Mouse (Mus musculus) spleen, postnatal 36 days (tissue): ENCODE measurements around the gene Rab34.

ENCODE experiments used
- DNase-seq, 2 experiments: peaks; one replicate each; pipeline ENCODE4 v3.0.0; 2022; ENCODE audit warnings: low spot score in 2 of 2, mixed read lengths in 1 of 2

Gene Rab34

DNA sequence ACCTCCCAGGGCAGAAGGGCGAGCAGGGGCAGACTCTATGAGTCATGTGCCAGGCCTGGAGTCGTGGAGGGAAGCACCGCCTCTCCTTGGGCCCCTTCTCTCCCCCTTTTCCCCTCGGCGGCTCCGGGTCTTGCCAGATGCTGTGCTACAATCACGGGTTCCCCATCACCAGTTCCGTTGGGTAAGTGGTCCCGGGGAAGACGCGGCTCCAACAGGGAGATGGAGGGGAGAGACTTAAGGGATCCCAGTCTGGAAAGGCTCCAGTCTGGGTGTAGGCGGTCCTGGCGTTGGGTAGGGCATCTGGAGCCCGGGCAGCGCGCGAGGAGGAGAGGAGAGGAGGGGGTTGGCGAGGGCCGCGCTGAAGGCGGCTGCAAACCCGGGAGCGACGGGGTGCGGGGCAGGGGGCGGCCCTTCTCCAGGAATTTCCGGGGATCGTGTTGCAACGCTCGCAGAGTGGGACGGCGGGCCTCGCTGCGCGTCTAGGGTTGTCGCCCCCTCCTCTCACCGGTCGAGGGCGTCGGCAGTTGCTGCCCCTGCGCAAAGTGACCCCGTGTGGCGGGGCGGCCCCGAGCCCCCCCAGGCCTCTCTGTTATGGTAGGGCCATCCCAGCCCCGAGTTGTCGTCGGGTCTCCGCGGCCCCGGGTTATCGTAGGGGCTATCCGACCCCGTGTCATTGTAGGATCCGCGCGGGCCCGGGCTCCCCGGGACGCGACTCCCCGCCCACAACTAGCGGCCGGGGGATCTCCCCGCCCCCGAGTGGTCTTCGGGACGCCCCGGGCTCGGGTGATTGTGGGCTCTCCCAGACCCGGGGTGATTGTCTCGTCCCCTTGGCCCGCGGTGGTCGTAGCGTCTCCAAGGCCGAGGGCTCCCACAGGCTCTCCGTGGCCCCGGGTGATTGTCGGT lies at the start of gene Rab34:
Gene Rab34, plus strand, starts transcription at position 100 of the 903 bp plus-strand sequence.
- DNase-seq: no peak

DNA sequence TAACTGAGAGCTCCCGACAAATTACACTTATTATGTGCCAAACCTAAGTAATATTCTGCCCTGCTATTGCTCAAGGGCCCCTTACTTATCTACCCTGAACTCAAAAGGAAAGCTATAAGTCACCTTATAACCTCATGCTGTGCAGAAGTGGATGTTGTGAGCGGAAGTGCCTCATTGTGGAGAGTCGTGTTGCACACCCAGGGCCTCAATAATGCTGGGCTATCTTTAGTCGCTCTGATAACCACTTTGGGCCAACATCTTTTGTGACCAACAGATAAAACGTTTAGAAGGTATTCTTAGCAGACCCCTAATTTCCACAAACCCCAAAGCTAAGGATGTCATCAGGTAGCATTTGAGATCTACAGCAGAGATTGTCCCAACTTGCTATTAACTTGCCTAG lies 47.6 kb upstream of the Rab34 start:
- DNase-seq: no peak

DNA sequence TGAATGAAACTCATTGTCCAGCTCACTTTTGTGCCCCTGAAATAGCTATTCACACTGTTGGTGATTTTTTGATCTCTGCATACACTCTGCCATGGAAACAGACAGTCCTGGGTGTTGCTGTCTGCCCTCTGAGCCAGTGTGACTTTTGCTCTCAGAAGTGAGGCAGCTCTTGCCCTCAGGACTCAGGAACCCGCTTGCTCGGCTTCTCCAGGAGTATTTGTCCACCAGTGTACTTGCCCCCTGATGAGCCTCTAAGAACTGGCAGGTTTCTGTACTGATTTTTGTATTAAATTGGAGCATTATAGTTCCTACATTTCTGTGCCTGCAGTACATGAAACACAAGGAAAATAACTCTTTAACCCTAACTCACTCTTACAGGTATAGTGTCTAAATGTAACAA lies 44.7 kb upstream of the Rab34 start:
- DNase-seq: no peak

DNA sequence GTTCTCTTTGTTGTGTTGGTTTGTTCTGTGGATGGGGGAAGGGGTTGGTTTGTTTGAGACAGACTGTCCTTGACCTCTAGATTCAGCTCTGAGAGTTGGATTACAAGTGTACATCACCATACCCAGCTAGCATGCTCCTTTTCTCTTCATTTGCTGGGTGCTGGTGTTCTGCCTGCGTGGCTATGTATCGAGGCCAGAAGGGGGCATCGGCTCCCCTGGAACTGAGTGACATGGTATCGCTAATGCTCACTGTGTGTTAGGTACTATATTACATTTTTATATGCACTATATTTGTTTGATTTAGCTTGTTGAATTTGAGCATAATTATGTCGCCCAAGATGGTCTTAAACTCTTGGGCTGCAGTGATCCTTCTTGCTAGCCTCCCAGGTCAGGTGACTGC lies 42.1 kb upstream of the Rab34 start:
- DNase-seq: no peak

DNA sequence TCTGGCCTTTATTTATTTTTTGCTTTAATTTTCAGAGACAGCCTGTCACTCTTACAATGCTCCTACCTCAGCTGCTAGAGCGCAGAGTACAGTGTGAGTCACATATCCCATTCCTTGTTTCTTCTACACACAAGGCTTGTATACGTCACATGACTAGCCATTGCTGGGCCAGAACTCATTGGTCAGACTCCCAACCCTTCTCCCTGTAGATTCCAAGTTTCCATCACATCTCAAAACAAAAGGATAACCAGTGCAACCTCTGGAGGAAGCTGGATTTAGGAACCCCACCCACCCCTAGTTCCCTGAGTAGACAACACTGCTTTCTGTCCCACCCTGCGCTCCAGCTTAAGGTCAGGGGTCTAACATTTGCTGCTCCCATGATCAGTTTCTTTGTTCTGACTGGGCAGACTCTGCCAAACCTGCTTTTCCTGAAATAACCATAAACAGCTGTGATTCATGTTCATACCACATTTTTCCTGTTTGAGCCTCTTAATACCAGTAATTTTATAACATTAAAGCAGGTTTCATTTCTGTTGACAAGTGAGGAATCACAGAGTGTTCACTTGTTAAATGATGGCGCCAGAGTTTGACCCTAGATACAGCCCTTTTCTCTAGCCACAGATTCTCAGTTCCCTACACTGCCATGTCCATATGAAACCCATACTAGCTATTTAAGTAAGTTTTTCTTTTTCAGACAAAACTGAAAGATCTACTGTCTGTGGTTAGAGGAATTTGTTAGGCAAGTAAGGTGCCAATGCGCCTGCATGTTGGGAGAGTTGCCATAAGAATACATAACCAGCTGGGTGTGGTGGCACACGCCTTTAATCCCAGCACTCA lies 41.3 kb upstream of the Rab34 start:
- no peak for DNase-seq

DNA sequence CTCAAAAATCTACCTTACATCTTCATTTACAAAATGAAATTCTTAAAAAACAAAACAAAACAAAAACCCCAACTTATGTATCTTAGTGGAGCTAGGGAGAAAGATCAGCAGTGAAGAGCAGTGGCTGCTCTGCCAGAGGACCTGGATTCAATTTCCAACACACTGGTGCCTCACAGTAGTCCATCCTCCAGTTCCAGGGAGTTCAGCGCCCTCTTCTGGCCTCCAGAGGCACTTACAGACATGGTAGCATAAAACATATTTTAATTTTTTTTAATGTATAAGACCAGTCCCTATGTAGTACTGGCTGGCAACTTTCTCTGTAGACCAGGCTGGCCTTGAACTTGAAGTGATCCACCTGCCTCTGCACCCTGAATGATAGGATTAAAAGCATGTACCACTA lies 37.1 kb upstream of the Rab34 start:
- no peak for DNase-seq

DNA sequence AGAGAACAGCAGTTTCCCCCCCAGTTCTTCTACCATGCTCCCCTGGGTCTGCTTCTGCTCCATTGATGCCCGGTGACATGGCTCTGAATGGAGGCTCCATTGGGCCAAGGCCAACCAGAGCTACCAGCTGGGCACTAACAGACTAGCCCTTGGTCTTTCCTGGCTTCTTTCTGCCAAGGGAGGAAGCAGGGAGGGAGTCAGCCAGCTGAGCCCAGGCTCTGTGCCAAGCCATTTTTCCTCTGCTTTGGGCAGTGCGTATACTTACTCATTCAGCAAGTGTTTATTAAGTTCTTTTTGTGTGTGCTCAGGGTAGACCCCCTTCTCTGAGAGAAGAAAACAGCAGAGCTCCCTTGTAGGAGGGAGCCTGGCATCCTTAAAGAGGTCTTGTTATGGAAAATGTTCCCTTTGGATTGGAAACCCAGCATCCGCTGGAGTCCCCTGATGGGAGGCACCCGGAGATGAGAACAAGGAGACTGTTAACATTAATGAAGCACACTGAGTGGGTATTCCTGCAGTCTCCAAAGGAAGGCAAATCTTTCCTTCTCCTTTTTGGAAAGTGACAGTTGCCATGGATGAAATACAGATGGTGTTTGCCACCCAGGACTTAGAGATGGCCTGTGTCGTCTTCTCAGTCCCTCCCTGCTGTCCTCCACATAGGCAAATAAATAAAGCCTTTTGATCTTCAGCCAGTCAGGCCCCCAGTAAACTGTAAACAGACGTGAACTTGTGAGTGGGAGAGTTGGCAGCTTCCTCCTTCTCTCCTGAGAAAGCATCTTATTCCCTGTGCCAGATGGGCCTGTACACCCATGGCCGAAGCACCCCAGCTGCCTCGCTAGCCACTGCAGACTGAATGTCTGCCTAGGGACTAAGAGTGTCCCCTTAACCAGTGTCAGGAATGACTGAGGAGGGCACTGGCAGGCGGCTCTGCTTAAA lies 35.7 kb upstream of the Rab34 start:
- no peak for DNase-seq

DNA sequence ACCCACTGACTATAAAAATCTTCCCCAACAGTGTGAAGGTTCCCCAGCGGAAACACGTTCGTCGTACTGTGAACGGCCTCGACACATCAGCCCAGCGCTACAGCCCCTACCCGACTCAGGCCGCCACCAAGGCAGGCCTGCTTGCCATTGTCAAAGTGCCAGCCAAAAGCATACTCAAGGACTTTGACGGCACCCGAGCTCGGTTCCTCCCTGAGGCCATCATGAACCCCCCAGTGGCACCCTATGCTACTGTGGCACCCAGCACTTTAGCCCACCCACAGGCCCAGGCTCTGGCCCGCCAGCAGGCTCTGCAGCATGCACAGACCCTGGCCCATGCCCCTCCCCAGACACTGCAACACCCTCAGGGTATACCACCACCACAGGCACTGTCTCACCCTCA lies 34.5 kb upstream of the Rab34 start:
- DNase-seq: no peak

DNA sequence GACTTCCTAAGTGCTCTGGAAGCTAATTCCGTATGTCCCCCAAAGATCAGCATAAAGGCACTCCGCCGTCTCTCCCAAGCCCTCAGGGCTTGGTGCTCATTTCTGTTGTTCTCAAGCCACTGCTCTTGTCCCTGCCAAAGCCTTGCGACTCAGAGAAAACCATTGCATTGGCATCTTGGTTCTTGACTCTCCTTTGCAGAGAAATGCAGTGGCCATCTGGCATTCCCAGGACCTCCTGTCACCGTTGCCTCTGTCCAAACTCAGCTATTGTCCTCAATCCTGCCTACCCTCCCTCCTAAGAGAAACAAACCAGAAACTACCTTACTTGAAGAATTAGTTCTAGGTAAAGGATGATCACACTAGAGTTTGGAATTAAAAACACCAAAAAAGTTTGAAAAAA lies 32.6 kb upstream of the Rab34 start:
- DNase-seq: no peak

DNA sequence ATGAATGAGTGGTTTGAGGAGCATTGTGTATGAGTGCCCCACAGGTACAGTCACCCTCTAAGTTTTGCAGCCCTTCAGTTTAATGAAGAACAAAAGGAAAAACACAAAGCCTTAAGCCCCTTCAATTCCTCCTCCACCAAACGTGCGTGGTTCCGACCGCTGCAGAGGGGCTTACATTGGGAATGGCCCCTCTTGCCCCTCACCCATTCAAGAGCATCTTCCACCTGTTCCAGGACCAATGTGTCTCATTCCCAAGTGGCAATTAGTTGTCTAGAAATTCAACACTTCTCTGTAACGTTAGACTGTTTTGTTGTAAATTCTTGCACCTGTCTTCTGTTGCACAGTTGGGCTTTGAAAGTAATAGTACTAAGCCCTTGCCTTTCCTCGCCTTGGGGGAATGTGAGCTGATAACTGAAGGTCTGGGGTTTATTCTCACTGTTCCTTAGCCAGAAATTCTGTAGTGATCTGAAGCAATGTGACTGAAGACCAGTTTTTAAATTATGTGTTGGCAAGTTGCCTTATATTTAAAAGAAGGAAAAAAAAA lies 32.0 kb upstream of the Rab34 start:
- DNase-seq: no peak

DNA sequence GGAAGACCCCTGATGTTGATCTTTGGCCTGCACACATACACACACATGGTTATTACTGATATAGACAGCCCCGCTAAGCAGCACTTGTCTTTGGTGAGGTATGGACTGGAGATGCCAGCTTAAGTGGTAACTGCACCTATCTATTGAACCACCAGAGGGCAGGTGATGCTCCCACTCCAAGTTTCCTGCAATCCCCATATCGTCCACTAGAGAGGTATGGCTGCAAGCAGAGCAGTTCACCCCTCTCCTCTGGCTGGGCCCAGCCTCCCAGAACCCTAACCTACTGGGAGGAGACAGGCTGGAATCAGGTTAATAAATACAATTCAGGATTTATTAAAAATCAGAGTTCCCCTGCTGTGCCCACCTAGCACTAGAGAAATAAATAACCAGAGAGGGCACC lies 29.1 kb upstream of the Rab34 start:
- peak; percentile 79 to 84 for DNase-seq

DNA sequence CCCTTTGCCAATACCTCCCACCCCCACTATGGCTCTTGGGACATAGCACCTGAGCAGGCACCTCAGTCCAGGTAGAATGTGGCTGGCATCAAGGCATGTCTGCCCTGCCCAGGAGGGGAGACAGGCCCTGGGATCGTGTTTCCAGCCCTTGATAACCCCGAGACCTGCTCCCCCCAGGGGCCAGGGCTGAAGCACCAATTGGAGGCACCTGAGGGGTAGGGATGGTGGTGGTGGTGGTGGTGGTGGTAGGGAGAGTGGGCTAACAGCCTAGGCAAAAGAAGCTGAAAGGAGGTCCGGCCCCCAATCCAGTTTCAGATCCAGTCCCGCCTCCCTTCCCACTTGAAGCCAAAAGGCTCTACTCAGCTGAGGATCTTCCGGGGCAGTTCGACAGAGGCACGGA lies 28.7 kb upstream of the Rab34 start:
- DNase-seq: no peak

DNA sequence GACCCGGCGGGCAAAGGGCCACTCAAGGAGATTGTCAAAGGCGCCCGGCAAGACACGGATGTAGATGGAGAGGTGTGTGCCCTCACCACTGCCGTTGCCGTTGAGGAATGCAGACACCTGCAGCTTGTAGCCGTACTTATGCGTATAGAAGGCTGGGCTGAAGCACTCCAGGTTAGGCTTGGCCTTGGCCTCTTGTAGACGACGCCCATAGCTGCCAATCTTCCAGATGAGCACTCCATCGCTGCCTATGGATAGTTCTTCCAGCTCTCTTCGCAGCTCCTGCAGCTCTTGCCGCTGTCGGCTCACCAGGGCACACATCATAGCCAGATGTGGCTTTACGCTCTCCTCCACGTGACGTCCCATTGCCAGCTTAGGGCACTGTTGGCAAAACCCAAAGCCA lies 28.1 kb upstream of the Rab34 start:
- no peak for DNase-seq

DNA sequence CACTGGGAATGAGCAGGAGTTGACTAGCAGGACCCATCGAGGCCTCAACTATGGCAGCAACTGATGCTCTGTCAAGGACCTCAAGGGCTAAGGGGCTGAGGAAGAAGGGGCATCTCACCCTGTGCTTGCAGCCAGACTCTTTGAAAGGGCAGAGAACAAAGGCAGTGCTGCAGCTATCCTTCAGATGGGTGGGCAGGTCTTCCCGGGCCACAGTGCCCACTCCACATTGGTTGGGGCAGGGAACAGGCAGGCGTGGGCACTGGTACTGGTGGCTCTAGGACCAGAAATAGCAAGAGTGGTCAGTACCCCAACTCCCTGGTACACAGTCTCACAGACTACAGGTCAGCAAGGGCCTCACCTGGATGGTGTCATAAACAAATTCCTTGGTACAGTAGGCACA lies 27.6 kb upstream of the Rab34 start:
- DNase-seq: no peak

DNA sequence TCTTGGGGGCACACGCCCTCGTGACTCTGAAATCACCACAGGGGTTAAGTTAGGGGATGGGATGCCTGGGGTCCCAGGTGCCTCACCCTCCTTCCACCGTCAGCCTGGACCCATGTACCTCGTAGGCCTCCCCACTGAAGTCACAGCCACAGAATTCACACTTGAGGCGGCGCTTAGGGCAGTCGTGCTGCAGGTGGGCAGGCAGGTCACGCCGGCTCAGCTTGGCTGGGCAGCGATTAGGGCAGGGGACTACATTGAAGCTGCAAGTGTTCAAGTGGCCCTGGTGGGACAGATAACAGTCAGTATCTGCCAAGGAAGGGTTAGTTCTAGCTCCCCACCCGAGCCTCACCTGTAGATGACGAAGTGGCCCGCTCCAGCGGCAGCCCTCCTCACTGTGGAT lies 27.1 kb upstream of the Rab34 start:
- no peak for DNase-seq

DNA sequence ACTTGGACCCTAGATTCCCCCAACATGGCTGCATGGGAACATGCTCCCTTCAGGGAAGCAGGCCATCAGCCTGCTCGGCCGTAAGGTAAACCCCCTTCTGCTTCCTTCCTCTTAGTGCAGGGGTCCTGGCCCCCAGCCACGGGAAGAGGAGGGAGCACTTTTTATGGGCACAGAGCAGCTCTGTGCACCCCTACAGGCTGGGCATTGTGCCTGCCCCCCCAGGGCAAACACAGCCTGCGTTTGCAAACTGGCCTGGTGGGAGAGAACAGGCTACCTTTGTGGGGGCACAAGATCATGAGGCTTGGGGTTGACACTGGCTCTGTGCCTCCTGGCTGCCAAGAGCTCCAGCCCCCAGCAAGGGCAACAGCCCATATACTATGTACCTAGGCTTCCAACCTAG lies 26.3 kb upstream of the Rab34 start:
- DNase-seq: no peak

DNA sequence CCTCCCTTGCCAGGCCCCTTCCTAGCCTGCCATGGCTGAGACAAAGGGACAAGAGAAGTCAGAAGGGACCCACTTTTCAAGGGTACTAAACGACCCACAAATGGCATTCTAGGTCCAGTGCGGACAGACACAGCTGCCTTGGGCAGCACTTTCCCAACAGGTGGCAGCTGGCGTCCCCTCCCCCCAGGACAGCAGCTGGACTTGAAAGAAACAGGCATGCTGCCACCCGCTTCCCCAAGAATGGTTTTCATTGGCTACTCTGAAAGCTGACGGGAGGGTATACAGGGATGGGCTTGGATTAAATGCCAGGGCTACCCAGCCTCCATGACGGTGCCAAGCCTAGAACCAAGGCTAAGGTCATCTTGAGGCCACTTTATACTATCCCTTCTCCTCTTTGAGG lies 25.7 kb upstream of the Rab34 start:
- no peak for DNase-seq

DNA sequence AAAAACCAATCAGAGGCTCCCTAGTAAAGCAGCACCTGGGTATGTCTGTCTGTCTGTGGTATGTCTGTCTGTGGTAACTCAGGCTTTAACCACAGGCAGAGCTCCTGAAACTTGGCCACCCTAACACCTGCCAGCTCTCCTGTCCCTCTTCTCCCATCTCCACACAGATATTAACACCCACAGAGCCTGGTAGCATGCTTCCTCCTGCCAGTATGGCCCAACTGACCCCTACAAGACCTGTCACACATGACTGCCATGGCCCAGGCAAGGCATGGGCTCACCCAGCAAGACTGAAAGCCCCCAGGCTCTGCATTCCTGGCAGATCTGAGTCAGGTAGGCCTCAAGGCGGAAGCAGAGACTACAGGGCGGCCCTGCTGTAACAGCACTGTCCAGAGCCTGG lies 25.2 kb upstream of the Rab34 start:
- no peak for DNase-seq

DNA sequence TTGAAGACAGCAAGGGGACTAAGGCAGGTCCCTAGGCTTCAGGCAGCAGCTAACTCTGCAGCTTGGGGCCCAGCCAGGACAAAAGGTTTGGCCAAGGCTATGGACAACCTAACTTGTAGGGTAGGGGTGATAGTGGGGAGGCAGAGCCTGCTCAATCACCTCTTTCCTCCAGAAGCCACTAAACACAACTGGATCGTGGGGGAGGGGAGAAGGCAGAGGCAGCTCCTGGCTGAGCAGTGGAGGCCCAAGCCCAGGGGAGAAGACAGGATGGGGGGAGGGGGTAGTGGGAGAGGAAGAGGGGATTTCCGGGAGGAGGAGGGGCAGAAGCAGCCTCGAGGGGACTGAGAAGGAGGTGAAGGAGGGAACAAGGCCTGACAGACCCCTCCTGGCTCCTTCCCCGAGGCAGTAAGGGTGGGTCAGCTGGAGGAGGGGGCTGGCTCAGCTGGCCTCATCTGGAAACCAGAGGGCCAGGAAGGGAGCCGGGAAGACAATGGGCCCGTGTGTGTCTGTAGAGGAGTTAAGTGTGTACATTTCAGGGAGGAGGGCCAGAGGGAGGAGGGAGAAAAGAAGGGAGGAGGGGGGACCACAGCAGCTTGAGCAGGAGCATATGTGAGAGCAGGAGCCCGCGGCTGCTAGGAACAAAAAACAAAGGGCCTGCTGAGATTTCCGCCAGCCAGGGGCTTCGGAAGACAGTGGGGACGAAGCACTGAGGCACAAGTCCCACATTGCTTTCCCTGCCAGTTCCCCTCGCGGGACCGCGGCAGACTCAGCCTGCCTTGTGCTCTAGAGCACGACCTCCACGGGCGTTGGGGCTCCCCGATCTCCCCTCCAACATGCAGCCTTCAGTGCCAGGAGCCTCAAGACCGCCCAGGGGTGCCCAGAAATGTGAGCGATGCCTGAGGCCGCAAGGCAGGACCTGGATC lies 24.3 kb upstream of the Rab34 start:
- DNase-seq: peak; percentile 51 to 64

DNA sequence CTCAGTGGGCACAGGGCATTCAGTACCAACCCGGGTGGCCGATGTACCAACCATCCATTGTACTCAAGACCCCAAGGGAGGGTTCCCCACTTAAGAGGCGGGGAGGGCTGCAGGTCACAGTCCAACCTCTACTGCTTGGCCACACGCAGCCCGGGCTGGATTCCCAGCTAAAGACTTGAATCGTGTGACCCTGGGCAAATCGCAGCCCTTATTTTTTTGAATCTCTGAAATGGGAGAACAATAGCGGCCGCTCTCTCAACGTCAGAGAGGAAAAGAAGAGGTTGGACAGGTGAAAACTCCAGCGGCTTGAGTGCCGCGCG lies 23.7 kb upstream of the Rab34 start:
- DNase-seq: no peak
